Mouse (Mus musculus): ENCODE data around the gene Olfr67.
"Not testable (repeated sequence)": the region's sequence is repeated elsewhere in the genome, so short reads cannot be mapped to it uniquely, and the experiment has no call there.

The Olfr67 gene

GRCm38 (mm10) chr7:103791721-103792120 lies at the start of gene Olfr67:
Olfr67 (minus strand) TSS chr7:103791821.
- no peak for DNase-seq (ENCODE audit: low read depth)

- no peak for DNase-seq (ENCODE audit: low read depth)
These were observed 48.6 kb upstream of the Olfr67 start, which contains the start of gene Hbb-bh2 for GRCm38 (mm10) chr7:103840268-103840667. Hbb-bh2 (minus strand) TSS chr7:103840520.

GRCm38 (mm10) chr7:103827808-103828207 lies 36.2 kb upstream of the Olfr67 start, which contains the start of gene Hbb-bs:
Hbb-bs (minus strand) TSS chr7:103828096.
- no peak for DNase-seq (ENCODE audit: low read depth)

- not testable (repeated sequence) for DNase-seq (ENCODE audit: low read depth)
These were observed 35.5 kb upstream of the Olfr67 start for GRCm38 (mm10) chr7:103827139-103827538.

- no peak for DNase-seq (ENCODE audit: low read depth)
These were observed 34.8 kb upstream of the Olfr67 start for GRCm38 (mm10) chr7:103826255-103826887.

- DNase-seq (ENCODE audit: low read depth) = no peak
These were observed 34.1 kb upstream of the Olfr67 start for GRCm38 (mm10) chr7:103825536-103826254.

- DNase-seq (ENCODE audit: low read depth) = no peak
These were observed 33.0 kb upstream of the Olfr67 start for GRCm38 (mm10) chr7:103824597-103824996.

- DNase-seq (ENCODE audit: low read depth) = not testable (repeated sequence)
These were observed 23.5 kb upstream of the Olfr67 start for GRCm38 (mm10) chr7:103815085-103815484.

GRCm38 (mm10) chr7:103813766-103814165 lies 22.1 kb upstream of the Olfr67 start, which contains the start of gene Hbb-bt:
Hbb-bt (minus strand) TSS chr7:103813996.
- DNase-seq (ENCODE audit: low read depth) = no peak

GRCm38 (mm10) chr7:103813152-103813551 lies 21.5 kb upstream of the Olfr67 start:
- not testable (repeated sequence) for DNase-seq (ENCODE audit: low read depth)

GRCm38 (mm10) chr7:103812174-103812573 lies 20.6 kb upstream of the Olfr67 start:
- DNase-seq (ENCODE audit: low read depth) = no peak

- DNase-seq (ENCODE audit: low read depth) = no peak
These were observed 19.7 kb upstream of the Olfr67 start for GRCm38 (mm10) chr7:103811223-103811845.

GRCm38 (mm10) chr7:103810746-103811145 lies 19.1 kb upstream of the Olfr67 start:
- no peak for DNase-seq (ENCODE audit: low read depth)

- no peak for DNase-seq (ENCODE audit: low read depth)
These were observed 18.7 kb upstream of the Olfr67 start for GRCm38 (mm10) chr7:103810296-103810695.

- DNase-seq (ENCODE audit: low read depth) = no peak
These were observed 18.2 kb upstream of the Olfr67 start for GRCm38 (mm10) chr7:103809801-103810155.

- no peak for DNase-seq (ENCODE audit: low read depth)
These were observed 17.6 kb upstream of the Olfr67 start for GRCm38 (mm10) chr7:103808971-103809800.

- DNase-seq (ENCODE audit: low read depth) = not testable (repeated sequence)
These were observed 16.5 kb upstream of the Olfr67 start for GRCm38 (mm10) chr7:103808120-103808519.

- no peak for DNase-seq (ENCODE audit: low read depth)
These were observed 15.2 kb upstream of the Olfr67 start for GRCm38 (mm10) chr7:103806856-103807255.

- DNase-seq (ENCODE audit: low read depth) = no peak
These were observed 1.2 kb upstream of the Olfr67 start for GRCm38 (mm10) chr7:103792669-103793388.

- no peak for DNase-seq (ENCODE audit: low read depth)
These were observed 12.0 kb downstream of the Olfr67 start, which contains the start of gene Olfr68 for GRCm38 (mm10) chr7:103779598-103779997. Olfr68 (minus strand) TSS chr7:103779698.

GRCm38 (mm10) chr7:103777652-103778051 lies 14.0 kb downstream of the Olfr67 start:
- not testable (repeated sequence) for DNase-seq (ENCODE audit: low read depth)
